Mouse (Mus musculus): ENCODE measurements around the gene Yaf2.

- TF ChIP-seq CTCF (IDR thresholded peaks at IDR 0.05; ENCODE audit: borderline replicate concordance, extremely low read depth, insufficient read depth, insufficient read length): no peak
- no peak for TF ChIP-seq POLR2A (IDR thresholded peaks at IDR 0.05; ENCODE audit: borderline replicate concordance, extremely low read depth, insufficient read depth, insufficient read length, poor library complexity, severe bottlenecking)
These were observed 83.6 kb downstream of the Yaf2 start for GRCm38 (mm10) chr15:93253172-93253571.
